Mouse (Mus musculus): ENCODE measurements around the gene Pde4b. TPM values are rescaled to one million over a fixed set of nuclear protein-coding genes. Genes with fewer than 3 reads are reported as not detected.

Pde4b gene
- total RNA-seq, 4 experiments from 2014 or later = 4.7 to 7.3 (median 6.0) TPM

DNA sequence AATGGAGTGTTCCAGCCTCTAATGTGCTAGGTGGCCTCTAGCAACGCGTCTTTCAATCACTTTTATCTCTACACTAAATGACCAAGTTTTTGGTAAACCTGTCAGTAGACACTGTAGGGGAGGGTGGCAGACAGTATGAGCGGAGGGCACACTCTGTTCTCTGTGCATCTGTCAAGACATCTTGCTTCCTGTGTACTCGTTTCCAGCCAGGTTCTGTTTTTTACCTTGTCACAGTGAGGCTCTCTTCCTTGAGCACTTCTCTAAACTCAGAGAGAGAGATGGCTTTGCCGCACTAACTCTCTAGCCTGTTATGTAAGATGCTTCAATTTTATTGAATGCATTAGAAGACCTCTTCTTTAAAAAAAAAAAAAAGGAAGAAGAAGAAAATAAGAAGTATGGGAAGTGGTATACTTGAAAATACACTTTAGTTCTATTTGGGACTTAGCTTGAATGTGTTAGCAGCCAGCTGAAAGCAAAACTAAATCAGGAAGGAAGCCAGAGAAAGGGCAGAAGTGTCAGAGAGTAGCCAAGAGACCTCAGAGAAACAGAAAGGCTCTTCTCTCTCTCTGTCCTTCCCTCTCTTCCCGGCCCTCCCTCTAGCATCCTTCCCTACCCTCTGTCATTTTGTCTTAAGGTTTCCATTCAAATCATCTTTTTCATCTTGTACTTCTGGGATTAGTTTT lies 202.8 kb downstream of the Pde4b start:
- DNase-seq = no peak

DNA sequence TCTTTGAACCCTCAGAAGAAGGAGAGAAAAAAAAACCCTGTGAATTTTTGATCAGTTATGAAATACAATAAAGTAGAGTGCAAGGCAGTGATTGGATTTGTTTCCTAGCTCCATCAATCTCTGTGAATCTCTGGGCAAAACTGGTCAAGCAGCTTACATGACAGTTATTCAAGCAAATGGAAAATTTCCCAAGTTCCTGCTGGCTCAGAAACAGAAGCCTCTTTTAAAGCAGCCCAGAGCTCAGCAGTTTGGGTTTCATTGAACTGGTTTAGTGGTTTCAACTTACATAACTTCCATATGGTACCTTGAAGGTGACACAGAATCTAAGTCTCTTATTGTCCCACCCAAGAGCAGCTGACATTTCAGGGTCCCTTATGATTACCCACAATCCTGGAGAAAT lies 210.2 kb downstream of the Pde4b start:
- DNase-seq = no peak

DNA sequence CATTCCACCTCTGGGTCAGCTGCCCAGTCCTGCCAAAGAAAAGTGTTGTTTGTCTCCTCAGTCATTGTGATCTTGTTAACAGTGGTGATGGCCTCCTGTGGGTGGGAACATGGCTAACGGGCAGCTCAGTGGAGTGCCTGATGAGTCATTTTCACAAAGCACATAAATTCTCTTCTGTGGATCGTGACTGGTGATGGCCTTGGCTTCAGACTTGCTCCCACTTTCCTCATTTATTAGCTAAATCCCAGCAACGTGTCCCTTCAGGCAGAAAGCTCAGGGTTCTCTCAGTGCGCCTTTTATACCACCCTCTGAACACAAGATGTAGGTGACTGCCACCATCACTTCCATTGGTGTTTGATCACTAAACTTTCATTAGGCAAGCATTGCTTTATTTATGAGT lies 215.2 kb downstream of the Pde4b start:
- DNase-seq = peak; percentile 23

DNA sequence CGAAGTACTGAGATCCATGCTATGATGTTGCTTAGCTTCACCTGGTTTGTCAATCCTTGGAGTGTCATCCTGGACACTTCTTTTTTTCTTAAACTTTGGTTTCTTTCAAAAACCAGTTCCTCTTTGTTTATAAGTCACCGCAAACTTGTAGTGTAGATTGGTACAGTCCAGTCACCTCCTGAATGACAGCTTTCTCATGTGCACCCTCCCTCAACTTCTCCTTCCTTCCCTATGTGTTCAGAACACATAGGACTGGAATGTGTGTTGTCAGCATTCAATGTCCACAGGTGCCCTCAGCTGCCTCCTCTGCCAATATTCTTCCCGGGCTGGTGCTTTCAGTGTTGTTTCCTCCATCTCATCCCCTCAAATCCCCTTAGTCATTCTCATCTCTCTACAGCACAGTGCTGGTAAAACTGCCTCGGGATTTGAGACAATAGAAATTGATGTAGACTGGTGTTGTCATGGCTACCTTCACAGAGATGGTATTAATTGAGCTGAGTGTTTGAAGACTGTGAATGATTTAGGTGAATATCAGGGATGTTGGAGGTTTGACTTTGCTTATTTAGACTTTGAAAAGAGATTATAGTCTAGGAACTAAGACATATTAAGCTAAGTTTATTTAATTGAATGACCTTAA lies 220.4 kb downstream of the Pde4b start:
- DNase-seq = no peak

DNA sequence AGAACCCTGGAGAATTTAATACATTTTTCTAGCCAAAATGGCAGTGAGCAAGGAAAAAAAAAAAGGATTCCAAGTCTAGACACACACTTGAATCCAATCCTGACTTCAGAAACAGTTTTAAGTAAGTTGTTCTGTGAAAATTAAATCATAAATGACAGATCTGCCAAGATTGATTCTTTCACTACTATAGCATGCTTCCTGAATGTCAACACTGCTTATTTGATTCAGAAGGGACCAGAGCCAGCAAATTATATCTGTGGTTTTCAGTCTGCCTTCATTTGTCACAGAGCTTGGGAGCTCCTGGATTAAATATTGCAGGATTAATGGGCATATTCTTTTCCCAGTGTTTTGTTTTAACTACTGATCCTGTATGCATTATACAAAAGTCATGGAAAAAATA lies 223.3 kb downstream of the Pde4b start:
- no peak for DNase-seq

DNA sequence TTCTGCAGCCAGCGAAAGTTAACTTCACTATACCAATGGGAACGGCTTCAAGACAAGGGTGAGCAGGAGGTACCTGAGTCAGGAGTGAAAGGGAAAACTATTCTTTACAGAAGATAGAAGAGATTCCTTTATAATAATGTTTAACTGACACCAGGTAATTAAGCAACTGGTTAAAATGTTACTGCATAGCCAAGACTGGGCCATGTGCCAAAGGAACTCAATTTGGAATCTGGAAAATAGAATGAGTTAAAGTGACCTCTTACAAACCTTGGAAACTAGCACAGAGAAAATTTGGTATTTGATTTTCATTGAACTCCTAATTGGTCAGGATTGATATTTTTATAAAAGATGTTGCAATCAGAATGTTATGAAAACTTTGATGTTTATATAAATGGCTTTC lies 228.7 kb downstream of the Pde4b start:
- no peak for DNase-seq

DNA sequence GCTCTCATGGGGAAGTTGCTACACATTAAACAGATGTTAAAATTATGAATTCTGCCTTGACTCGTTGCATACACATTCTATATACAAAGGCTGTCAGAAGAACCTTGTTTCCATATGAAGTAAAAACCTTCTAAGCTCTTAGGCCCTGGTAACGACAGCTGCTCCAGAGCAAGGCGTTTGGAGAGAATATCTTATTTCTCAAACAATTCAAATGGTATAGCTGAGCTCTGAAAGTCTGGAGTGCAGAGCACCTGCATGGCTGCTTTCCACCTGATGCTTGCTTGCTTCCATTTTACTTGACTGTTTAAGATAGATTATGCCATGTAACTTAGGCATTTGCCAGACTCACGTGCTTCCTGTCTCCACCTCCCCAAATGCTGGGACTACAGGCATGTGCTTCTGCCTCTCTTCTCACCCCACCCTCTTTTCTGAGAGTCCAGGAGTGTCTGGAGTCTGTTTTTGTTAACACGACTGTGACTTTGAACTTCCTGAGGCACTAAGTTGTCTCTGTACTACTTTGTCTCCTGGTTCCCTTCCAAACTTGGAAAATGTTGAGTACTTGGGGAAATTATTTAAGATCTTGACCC lies 229.4 kb downstream of the Pde4b start:
- DNase-seq = no peak

DNA sequence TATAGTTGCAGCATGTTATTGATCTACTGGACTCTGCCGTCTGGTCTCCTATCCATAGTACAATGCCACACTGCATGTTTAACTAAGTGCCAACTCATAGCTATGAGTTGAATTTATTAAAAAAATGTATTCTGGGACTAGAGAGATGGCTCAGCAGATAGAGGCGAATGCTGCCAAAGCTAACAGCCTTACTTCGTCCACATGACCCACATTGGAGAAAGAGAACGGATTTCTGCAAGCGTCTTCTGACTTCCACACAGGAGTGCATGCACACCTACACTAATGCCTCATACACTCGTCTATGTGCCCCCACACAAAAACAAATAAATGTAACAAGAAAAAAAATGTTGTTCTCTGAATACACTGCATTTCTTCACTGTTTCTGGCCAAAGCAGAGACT lies 231.3 kb downstream of the Pde4b start:
- no peak for DNase-seq

DNA sequence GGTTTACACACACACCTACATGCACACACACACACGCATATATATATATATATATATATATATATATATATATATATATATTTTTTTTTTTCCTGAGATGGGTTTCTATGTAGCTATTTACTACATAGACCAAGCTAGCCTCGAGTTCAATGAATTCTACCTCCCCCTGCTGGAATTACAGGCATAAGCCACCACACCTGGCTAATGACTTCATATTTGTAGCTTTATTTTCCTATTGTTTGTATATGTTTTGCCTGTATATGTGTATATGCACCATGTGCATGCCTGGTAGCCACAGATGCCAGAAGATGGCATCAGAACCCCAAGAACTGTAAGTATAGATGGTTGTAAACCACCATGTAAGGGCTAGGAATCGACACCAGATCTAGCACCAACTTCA lies 234.0 kb downstream of the Pde4b start:
- DNase-seq = no peak

DNA sequence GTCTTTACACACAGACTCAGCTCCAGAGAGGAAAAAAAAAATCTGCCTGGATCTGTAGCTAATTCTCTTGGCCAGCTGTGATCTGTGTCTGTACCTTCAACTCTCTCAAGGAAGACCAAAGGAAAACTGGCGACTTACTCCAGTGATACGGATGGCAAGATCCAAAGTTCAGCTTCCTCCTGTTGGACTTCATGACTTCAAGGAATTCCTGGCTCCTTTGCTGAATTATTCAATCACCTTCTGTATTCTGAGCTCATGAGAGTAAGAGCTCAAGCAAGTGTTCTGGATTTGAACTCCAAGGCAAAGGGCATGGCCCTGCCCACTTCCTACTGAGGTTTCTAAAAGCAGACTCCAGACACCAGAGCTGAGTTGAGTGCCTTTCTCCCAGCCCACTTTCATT lies 245.0 kb downstream of the Pde4b start:
- DNase-seq = no peak

DNA sequence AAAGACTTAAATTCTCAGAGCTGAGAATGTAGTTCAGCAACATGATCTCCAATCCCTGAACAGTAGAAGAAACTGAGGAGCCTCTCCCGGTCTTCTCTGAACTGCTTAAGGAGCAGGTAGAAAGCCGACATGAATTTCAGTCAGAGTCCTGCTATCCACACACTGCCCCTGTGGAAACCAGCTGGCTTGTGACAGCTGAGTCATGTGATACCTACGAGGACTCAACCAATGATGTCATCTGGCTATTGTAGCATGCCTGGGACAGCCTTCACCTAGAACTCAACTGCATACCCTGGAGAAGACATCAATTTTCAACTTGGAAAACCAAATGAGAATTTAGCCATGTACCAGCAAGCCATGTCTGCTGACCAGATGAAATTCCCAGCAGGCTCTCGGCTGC lies 245.5 kb downstream of the Pde4b start:
- no peak for DNase-seq

DNA sequence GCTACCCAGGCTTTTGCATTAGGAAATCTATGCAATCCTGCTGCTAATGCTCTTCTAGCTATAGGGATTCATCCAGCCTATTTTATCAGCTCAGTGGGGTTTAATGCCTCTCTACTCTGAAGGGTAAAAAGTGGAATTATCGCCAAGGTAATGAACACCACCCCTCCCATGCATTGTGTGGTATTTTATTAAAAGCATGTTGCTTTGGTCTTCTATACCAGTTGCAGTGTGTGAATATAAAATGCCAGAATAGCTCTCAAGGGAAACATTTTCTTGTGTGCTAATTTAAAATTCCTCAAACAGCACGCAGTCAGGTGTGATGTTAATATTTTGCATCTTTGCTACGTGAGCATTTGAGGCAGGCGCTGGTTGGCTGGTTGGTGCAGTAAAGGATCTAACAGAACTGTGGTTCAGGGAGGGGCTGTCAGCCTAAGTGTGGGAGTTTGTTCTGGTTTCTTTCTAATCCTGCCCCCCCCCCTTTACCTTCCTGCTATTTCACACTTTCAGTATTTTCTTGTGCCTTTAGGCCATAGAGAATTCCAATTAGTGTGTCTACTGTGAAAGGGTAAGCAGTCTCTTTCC lies 259.7 kb downstream of the Pde4b start:
- no peak for DNase-seq

DNA sequence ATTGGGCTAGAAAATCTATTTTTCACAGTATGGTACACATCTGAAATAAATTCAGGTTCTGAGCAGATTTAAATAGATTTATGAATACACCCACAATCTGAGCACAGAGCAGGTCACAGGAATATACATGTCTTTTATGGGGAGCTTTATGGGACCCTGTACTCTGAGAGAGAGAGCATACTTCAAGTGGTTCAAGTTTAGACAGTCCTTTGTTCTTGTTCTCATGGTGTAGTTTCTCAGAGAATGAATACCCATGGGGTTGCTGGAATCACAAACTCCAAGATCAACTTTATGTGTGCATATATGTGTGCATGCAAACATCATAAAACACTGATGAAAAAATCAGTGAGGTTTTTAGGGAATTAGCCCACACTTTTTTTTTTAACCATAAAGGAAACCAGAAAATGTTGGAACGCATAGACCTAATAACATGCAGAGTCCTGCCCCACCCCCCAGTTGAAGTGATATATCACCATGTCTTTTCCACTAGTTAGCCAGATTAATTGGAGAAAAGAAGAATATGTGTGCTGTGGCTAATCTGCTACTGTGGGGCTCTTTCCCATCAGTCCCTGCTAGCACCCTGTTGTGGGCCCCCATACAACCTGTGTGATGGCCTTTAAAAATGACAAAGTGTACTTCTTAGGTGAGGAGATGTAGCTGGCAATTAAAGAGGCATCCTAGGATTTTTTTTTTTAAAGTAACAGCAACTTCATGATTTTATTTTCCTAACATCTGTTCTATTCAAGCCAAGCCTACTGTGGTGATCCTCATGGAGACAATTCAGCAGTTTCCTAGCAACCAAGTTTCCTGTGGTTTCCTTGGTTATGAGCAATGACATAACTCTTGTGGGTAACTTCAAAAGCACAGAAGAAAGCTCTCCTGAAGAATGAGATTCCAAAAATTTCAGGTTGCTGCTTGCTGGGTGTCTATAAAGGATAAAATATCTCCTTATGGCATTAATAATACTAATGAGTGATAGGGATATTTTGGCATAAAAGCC lies 264.4 kb downstream of the Pde4b start:
- no peak for DNase-seq

DNA sequence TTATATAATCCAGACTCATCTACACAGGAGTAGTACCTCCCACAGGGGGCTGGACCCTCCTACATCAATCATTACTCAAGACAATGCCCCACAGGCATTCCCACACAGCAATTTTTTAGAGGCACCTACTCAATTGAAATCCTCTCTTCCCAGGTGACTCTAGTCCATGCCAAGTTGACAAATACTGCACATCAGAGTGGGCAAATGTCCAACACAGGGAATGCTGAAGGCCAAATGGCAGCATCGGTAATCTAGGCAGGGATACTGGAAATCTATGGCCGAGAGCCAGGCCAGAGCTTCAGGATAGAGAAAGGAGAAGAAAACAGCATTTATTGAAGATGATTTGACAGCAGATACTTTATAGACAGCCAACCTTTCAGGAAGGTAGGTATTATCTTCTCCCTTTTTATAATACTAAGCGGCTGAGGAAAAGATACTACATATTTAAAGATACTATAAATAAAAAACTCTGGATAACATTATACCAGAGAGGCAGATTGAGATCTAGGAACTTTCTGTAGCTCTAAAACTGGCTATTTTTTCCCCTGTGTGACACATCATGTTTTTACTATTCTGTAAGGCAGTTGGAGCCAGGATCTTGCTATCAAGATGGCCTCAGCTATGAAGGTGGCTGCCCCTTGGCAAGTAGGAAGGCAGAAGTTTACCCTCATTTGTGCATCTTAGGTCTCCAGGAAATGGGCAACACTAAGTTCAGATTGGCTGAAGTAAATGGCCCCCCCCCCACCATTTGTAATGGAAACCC lies 266.5 kb downstream of the Pde4b start:
- no peak for DNase-seq

DNA sequence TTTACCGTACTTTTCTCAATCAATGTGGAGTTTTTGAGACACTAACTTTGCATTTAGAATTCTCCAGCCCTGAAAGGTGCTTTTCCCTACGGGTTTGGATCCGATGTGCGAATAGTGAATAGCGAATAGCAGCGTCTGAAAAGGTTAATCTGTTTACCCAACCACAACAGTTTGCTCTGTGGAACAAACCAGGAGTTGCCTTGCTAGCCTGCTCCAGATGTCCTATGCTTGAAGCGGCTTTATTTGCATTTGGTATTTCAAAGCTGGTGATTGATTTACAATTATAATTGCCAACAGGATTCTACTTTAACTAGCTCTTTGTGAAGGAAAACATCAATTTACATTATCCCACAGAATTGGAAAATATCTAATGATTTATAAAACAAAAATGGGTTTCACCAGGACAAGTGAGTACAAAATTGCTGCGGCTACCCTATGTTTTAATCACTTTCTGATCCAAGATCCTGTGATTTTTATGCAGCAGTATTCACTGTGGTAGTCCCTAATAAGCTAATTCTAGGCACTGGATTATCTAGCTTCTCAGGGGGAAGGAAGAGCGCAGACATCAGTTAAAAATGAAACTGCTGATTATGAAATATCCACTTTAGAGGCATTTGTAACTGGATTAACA lies 280.9 kb downstream of the Pde4b start:
- DNase-seq = no peak

DNA sequence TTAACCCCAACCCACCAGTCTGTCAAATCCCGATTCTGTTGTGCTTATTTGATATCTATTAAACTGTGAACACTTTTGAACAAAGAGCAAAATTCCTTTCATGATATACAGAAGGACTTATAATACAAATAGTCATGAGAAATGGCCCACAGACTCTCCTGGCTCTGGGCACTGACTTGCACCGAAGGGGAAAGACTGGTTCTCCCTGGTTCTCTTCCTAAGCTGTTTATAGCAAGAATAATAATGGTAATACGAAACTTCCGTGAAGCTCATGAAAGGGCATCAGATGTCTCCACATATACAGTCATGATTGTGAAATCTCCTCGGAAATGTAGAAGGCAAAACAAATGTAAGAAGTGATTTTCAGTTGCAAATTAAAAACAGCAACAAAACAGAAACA lies 287.3 kb downstream of the Pde4b start:
- DNase-seq = no peak

DNA sequence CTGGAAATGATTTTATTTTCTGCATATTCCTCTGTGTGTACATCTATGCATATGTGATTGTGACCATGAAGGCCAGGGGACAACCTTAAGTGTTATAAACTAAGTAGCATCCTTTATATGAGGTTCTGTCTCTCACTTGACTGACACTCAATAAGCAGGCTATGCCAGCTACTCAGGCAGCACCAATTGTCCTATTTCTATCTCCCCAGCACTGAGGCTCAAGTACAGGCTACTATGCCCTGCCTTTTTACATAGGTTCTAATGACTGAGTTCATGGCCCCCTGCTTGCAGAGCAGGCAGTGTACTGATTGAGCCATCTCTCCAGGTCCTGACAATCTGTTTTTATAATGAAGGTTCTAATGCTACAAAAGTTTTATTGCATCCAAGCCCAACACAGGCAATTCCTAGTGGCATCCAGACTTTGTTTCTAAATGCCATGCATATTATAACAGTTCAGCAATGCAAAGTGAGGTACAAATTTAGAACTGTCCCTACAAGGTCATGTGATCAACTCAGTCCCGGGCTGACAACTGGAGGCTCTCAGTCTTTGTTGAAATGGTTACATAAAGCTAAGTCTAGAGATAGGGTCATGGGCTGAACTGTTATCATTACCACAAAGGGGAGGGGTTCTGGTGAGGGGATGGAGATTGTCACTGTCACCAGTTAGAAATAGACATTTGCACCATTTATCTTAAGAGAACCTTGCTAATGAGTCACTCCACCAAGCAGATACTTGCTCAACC lies 295.6 kb downstream of the Pde4b start:
- no peak for DNase-seq

DNA sequence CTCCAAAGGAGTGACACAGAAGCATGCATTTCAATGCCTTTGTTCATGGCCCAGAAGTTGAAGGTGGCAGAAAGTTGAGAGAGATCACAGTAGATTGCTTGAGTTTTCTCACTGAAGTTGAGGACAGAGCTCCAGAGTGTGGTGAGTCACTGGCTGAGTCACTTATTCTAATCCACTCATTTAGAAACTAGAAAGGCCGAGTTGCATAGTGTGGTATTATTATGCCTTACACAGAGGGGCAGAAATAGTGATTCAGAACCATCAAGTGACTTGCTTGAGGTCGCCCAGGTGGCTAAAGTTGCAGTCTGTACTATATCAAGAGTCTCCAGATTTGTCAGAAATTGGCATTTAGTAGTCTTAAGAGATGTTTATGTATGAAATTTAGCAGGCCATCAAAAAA lies 306.3 kb downstream of the Pde4b start:
- no peak for DNase-seq

DNA sequence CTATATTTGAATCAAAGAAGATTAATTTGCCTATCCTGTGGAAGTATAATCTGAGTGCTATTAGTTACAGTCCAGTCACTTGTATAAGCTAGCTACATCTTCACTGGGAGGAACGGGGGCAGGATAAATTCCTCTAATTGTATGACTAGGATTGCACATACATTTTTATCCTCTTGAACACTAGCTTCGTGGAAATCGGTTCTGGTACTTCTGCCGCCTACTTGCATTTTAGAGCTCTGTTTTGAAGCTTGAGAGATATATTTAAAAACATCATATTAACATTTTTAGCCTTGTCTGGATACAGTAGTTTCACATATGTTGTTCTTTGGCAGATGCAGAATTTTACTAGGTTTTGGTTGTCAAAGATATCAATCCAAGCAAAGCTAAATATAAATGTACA lies 310.0 kb downstream of the Pde4b start:
- no peak for DNase-seq

DNA sequence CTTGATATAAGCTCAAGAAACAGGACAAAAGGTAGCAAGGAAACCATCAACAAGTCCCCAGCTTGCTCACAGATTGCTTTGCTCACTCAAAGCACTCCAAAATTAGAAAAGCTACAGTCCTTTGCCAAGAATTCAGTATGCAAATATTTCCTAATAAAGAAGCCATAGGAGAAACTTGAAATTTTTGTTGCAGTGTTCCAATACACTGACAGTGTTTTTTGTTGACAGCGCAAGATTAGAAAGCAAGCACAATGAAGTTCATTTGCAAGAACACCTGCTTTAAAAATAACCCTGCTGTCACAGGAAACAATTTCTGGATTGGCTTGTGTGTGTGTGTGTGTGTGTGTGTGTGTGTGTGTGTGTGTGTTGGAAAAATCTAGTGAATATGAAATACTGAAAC lies 311.2 kb downstream of the Pde4b start:
- DNase-seq = no peak

DNA sequence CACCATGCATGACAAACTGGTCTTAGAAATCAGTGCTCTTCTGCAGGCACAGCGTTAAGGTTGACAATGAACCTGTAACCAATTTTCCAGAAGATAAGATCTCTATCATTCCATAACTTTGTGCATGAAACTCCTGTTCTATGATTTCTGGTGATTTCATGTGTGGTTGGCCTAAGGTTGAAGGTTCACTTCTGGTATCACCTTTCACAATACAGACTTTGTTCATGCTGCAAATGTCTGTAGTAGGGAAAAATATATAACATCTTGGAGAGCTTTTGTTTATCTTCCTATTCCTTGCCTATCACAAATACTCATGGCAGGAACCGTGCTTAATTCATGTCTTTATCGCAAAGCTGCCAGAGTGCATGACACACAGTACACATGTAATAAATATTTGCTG lies 319.5 kb downstream of the Pde4b start:
- DNase-seq = no peak

Measured in adrenal gland, adult 8-10 months (tissue).